Mouse (Mus musculus) midbrain, embryonic 11.5 days (tissue): Measurements from ENCODE around the gene Ndufaf2. TPM values are rescaled to one million over a fixed set of nuclear protein-coding genes. Genes with fewer than 3 reads are reported as not detected.

Source experiments
- ATAC-seq: fragments of 200-750 bp; cut with Nextera tagmentation; 2 replicates; pipeline ENCODE4 v1.8.0; 2017; ENCODE audit warnings: moderate TSS enrichment, moderate library complexity; ENCODE audit not compliant: low FRiP score
- DNase-seq: peaks from one replicate; pipeline ENCODE4 v3.0.0; 2015; ENCODE audit warnings: low spot score; ENCODE audit errors: missing footprints
- H3K27ac ChIP-seq: fragments of 300-500 bp; sonication (generic); 2 replicates; pipeline ENCODE4 v1.5.1; 2014; ENCODE audit warnings: low read depth, low read length
- H3K27me3 ChIP-seq: fragments of 300-500 bp; sonication (generic); 2 replicates; pipeline ENCODE4 v1.6.1; 2014; ENCODE audit warnings: mild to moderate bottlenecking, low read length, moderate library complexity, mixed read lengths; ENCODE audit not compliant: control insufficient read depth, insufficient read depth
- H3K36me3 ChIP-seq: fragments of 300-500 bp; sonication (generic); 2 replicates; pipeline ENCODE4 v1.6.1; 2014; ENCODE audit warnings: mild to moderate bottlenecking, low read length, moderate library complexity, mixed read lengths; ENCODE audit not compliant: control insufficient read depth, insufficient read depth
- H3K4me1 ChIP-seq: fragments of 300-500 bp; sonication (generic); 2 replicates; pipeline ENCODE4 v1.6.1; 2014; ENCODE audit warnings: low read length; ENCODE audit not compliant: control insufficient read depth, insufficient read depth
- H3K4me2 ChIP-seq: fragments of 300-500 bp; sonication (generic); 2 replicates; pipeline ENCODE4 v1.6.1; 2014; ENCODE audit warnings: mild to moderate bottlenecking, moderate library complexity
- H3K4me3 ChIP-seq: fragments of 300-500 bp; sonication (generic); 2 replicates; pipeline ENCODE4 v1.5.1; 2014; ENCODE audit warnings: low read depth, low read length
- H3K9ac ChIP-seq: fragments of 300-500 bp; sonication (generic); 2 replicates; pipeline ENCODE4 v1.6.1; 2014; ENCODE audit warnings: low read length
- H3K9me3 ChIP-seq: fragments of 300-500 bp; sonication (generic); 2 replicates; pipeline ENCODE4 v1.6.1; 2016; ENCODE audit warnings: low read length; ENCODE audit not compliant: control insufficient read depth
- WGBS: fragments of 180-500 bp; shearing (Covaris S2); extraction: QIAGEN DNeasy Blood & Tissue Kit; methylation state at CpG from one replicate; pipeline ENCODE4 v1.1.7; 2014; 5-methylcytosine and 5-hydroxymethylcytosine counted together
- polyA plus RNA-seq: library from polyadenylated mRNA; unstranded; fragments of >200 nt; fragmentation: Nextera tagmentation; extraction: Ambion mirVana; gene quantifications from 2 replicates; pipeline ENCODE4 v1.2.1, GENCODE M21; 2014

Gene Ndufaf2
- polyA plus RNA-seq, 1 experiment from 2014 or later: 82.4 TPM

DNA sequence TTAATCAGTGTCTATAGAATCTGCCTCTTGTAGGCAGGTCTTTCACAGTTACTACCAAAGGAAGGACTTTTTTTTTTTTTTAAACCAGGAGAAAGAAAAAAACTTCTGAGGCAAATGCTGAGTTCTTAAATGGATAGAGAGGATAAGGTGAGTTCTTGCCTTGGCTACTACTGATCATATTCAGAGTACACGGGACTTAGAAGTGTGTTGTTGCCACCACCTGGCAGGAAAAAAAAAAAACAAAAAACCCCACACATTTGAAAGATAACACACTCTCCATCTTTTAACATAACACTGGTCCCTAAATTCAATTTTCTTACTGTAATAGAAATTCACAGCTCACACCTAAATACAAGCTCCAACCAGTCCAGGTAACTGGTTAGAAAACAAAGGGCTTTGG, 30.5 kb downstream of the Ndufaf2 start:
- 59% methylated on average over 1 of the region's 1 CpGs for WGBS
- DNase-seq: no peak
- Histone ChIP-seq H3K4me2 (no peak overlapping the region), H3K9me3 (no peaks in the 10 kb centered on the region), H3K4me3 (no peak overlapping the region), H3K9ac (no peak overlapping the region), H3K36me3 (no peaks in the 10 kb centered on the region), H3K27me3 (no peaks in the 10 kb centered on the region), H3K27ac (no peak overlapping the region), H3K4me1 (peaks cover 6% of the 10 kb centered on the region)
- ATAC-seq: no peak

DNA sequence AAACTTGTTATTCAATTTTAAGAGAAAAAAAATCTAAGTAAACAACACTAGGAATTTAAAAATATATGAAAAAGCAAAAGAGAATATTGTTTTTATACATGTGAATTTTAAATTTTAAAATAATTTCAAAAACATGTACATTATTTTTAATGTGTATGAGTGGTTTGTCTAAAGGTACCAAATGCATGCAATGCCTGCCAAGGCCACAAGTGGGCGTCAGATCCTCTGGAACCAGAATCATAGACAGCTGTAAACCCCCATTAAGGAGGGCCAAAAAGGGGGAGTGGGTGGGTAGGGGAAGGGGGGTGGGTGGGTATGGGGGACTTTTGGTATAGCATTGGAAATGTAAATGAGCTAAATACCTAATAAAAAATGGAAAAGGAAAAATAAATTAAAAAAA, 31.3 kb downstream of the Ndufaf2 start:
- H3K4me2 ChIP-seq: no peak overlapping the region
- H3K4me1 ChIP-seq: peaks cover 9% of the 10 kb centered on the region
- no peak overlapping the region for H3K4me3 ChIP-seq
- H3K9ac ChIP-seq: no peak overlapping the region
- WGBS: 11% methylated on average over 1 of the region's 1 CpGs
- H3K27ac ChIP-seq: no peak overlapping the region
- ATAC-seq (0 out of 2 replicates have a peak, but pooled peaks have one; percentile 57), DNase-seq (peak; percentile 96)
- H3K9me3 ChIP-seq: no peaks in the 10 kb centered on the region
- H3K27me3 ChIP-seq: no peaks in the 10 kb centered on the region
- H3K36me3 ChIP-seq: no peaks in the 10 kb centered on the region

- no peak for DNase-seq
- Histone ChIP-seq H3K9me3 (no peaks in the 10 kb centered on the region), H3K36me3 (no peaks in the 10 kb centered on the region), H3K27ac (no peak overlapping the region), H3K9ac (no peak overlapping the region), H3K27me3 (no peaks in the 10 kb centered on the region), H3K4me1 (peaks cover 9% of the 10 kb centered on the region), H3K4me3 (no peak overlapping the region), H3K4me2 (no peak overlapping the region)
- no peak for ATAC-seq
- 85% methylated on average over 2 of the region's 2 CpGs for WGBS
Measured at GRCm38 (mm10) chr13:108126246-108126645, 32.2 kb downstream of the Ndufaf2 start.

GRCm38 (mm10) chr13:108124096-108124495, 34.3 kb downstream of the Ndufaf2 start:
- H3K36me3 ChIP-seq: no peaks in the 10 kb centered on the region
- ATAC-seq: no peak; the same call in 1 of the 2 replicates
- 76% methylated on average over 11 of the region's 11 CpGs for WGBS
- no peak overlapping the region for H3K27ac ChIP-seq
- no peaks in the 10 kb centered on the region for H3K9me3 ChIP-seq
- H3K4me1 ChIP-seq: peaks cover 9% of the 10 kb centered on the region
- H3K4me3 ChIP-seq: no peak overlapping the region
- H3K4me2 ChIP-seq: no peak overlapping the region
- DNase-seq: no peak
- no peak overlapping the region for H3K9ac ChIP-seq
- H3K27me3 ChIP-seq: no peaks in the 10 kb centered on the region

DNA sequence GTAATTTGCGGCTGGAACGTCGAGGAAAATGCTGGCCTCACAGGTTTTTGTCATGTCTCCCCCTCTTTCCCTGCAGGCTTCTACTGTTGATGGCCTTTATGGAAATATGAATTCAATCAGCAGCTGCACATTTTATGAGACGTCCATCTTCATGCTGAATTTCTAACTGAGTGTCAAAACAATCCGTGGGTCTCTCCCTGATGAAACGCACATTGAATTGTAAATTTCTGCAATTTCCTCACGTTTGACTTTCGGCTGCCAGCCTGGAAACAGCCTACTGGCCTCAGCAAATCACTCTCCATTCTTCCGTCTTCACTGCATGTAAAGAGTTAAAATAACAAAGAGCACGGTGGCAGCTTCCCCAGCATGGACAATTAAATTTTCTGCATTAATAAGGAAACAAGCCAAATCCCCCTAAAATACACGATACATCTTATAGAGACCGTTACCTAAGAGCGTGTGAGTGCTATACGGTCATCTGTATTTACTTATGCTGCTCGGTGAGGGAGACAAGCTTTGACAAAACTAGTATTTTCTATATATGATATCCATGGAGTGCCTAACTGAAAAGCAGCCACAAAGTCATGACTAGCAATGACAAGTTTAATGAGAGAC, 35.2 kb downstream of the Ndufaf2 start:
- Histone ChIP-seq H3K9ac (peak overlapping the region; percentile 24; the same call in 1 of the 2 replicates), H3K27ac (no peak overlapping the region; the same call in 1 of the 2 replicates), H3K4me3 (no peak overlapping the region), H3K9me3 (no peaks in the 10 kb centered on the region), H3K36me3 (no peaks in the 10 kb centered on the region), H3K4me1 (peaks cover 9% of the 10 kb centered on the region), H3K27me3 (no peaks in the 10 kb centered on the region), H3K4me2 (peak overlapping the region; percentile 15; the same call in 1 of the 2 replicates)
- ATAC-seq (no peak), DNase-seq (peak; percentile 83)
- 46% methylated on average over 15 of the region's 15 CpGs for WGBS

- Histone ChIP-seq H3K4me1 (peaks cover 9% of the 10 kb centered on the region), H3K4me2 (no peak overlapping the region), H3K4me3 (no peak overlapping the region), H3K36me3 (no peaks in the 10 kb centered on the region), H3K27ac (no peak overlapping the region), H3K27me3 (no peaks in the 10 kb centered on the region), H3K9ac (no peak overlapping the region), H3K9me3 (no peaks in the 10 kb centered on the region)
- DNase-seq (peak; percentile 53), ATAC-seq (no peak)
- 91% methylated on average over 9 of the region's 9 CpGs for WGBS
Measured at GRCm38 (mm10) chr13:108119411-108120310, 38.8 kb downstream of the Ndufaf2 start.

- Histone ChIP-seq H3K27ac (no peak overlapping the region), H3K4me2 (no peak overlapping the region), H3K36me3 (no peaks in the 10 kb centered on the region), H3K27me3 (no peaks in the 10 kb centered on the region), H3K9ac (no peak overlapping the region), H3K4me1 (peaks cover 6% of the 10 kb centered on the region), H3K4me3 (no peak overlapping the region), H3K9me3 (no peaks in the 10 kb centered on the region)
- ATAC-seq (no peak), DNase-seq (no peak)
- 73% methylated on average over 1 of the region's 1 CpGs for WGBS
Measured at GRCm38 (mm10) chr13:108118188-108118587, 40.2 kb downstream of the Ndufaf2 start.

DNA sequence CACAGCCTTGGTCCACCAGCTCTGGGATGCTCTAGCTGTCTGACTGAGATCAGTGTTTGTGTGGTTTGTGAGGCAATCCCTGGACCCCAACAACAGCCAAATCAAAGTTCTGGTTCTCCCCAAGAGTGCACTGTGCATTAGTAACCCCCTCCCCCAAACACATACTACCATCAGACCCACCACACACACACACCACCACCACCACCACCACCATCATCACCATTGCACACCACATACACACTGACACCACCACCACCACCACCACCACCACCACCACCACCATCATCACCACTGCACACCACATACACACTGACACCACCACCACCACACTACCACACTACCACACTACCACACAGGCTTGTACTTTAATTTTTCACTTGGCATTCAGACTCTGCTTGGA, 40.8 kb downstream of the Ndufaf2 start:
- Histone ChIP-seq H3K27ac (no peak overlapping the region), H3K4me3 (no peak overlapping the region), H3K27me3 (no peaks in the 10 kb centered on the region), H3K36me3 (no peaks in the 10 kb centered on the region), H3K4me2 (no peak overlapping the region), H3K4me1 (peaks cover 1% of the 10 kb centered on the region; the same call in 1 of the 2 replicates), H3K9me3 (no peaks in the 10 kb centered on the region), H3K9ac (no peak overlapping the region)
- ATAC-seq: no peak
- no peak for DNase-seq

- DNase-seq (peak; percentile 73), ATAC-seq (no peak)
- Histone ChIP-seq H3K4me1 (no peaks in the 10 kb centered on the region), H3K9ac (no peak overlapping the region), H3K27me3 (no peaks in the 10 kb centered on the region), H3K4me2 (no peak overlapping the region), H3K4me3 (no peak overlapping the region), H3K36me3 (no peaks in the 10 kb centered on the region), H3K9me3 (no peaks in the 10 kb centered on the region), H3K27ac (no peak overlapping the region)
- WGBS: 86% methylated on average over 3 of the region's 3 CpGs
Measured at GRCm38 (mm10) chr13:108114257-108114656, 44.2 kb downstream of the Ndufaf2 start.
